Mouse (Mus musculus): ENCODE measurements around the gene Zmiz2.
"Not testable (repeated sequence)": the region's sequence is repeated elsewhere in the genome, so short reads cannot be mapped to it uniquely, and the experiment has no call there.

The Zmiz2 gene

GRCm38 (mm10) chr11:6388726-6389413 is at the start of gene Zmiz2:
Gene Zmiz2, plus strand, starts transcription at chr11:6389074.
- peak; percentile 96 for ATAC-seq (ENCODE audit: insufficient number of reproducible peaks, low FRiP score, low TSS enrichment)

GRCm38 (mm10) chr11:6345956-6346355 is 42.9 kb upstream of the Zmiz2 start:
- ATAC-seq (ENCODE audit: insufficient number of reproducible peaks, low FRiP score, low TSS enrichment) = no peak

GRCm38 (mm10) chr11:6346966-6347365 is 41.9 kb upstream of the Zmiz2 start:
- ATAC-seq (ENCODE audit: insufficient number of reproducible peaks, low FRiP score, low TSS enrichment) = no peak

- no peak for ATAC-seq (ENCODE audit: insufficient number of reproducible peaks, low FRiP score, low TSS enrichment)
These were observed 40.1 kb upstream of the Zmiz2 start for GRCm38 (mm10) chr11:6348681-6349200.

- no peak for ATAC-seq (ENCODE audit: insufficient number of reproducible peaks, low FRiP score, low TSS enrichment)
These were observed 39.3 kb upstream of the Zmiz2 start for GRCm38 (mm10) chr11:6349586-6349985.

- no peak for ATAC-seq (ENCODE audit: insufficient number of reproducible peaks, low FRiP score, low TSS enrichment)
These were observed 33.8 kb upstream of the Zmiz2 start for GRCm38 (mm10) chr11:6355106-6355505.

GRCm38 (mm10) chr11:6364581-6365275 is 24.1 kb upstream of the Zmiz2 start:
- ATAC-seq (ENCODE audit: insufficient number of reproducible peaks, low FRiP score, low TSS enrichment) = no peak

GRCm38 (mm10) chr11:6365885-6366284 is 23.0 kb upstream of the Zmiz2 start:
- peak; percentile 70; the same call in 1 of the 2 replicates for ATAC-seq (ENCODE audit: insufficient number of reproducible peaks, low FRiP score, low TSS enrichment)

GRCm38 (mm10) chr11:6366434-6366833 is 22.4 kb upstream of the Zmiz2 start:
- ATAC-seq (ENCODE audit: insufficient number of reproducible peaks, low FRiP score, low TSS enrichment) = no peak

GRCm38 (mm10) chr11:6367156-6367555 is 21.7 kb upstream of the Zmiz2 start:
- no peak for ATAC-seq (ENCODE audit: insufficient number of reproducible peaks, low FRiP score, low TSS enrichment)

GRCm38 (mm10) chr11:6367986-6368385 is 20.9 kb upstream of the Zmiz2 start:
- not testable (repeated sequence) for ATAC-seq (ENCODE audit: insufficient number of reproducible peaks, low FRiP score, low TSS enrichment)

- no peak for ATAC-seq (ENCODE audit: insufficient number of reproducible peaks, low FRiP score, low TSS enrichment)
These were observed 17.3 kb upstream of the Zmiz2 start for GRCm38 (mm10) chr11:6371376-6372155.

- no peak for ATAC-seq (ENCODE audit: insufficient number of reproducible peaks, low FRiP score, low TSS enrichment)
These were observed 16.1 kb upstream of the Zmiz2 start for GRCm38 (mm10) chr11:6372784-6373183.

GRCm38 (mm10) chr11:6380916-6381315 is 8.0 kb upstream of the Zmiz2 start:
- no peak for ATAC-seq (ENCODE audit: insufficient number of reproducible peaks, low FRiP score, low TSS enrichment)

- ATAC-seq (ENCODE audit: insufficient number of reproducible peaks, low FRiP score, low TSS enrichment) = no peak
These were observed 648 bp upstream of the Zmiz2 start for GRCm38 (mm10) chr11:6388126-6388725.

- peak; percentile 21; the same call in 1 of the 2 replicates for ATAC-seq (ENCODE audit: insufficient number of reproducible peaks, low FRiP score, low TSS enrichment)
These were observed 628 bp downstream of the Zmiz2 start for GRCm38 (mm10) chr11:6389483-6389921.

- ATAC-seq (ENCODE audit: insufficient number of reproducible peaks, low FRiP score, low TSS enrichment) = no peak
These were observed 1.6 kb downstream of the Zmiz2 start for GRCm38 (mm10) chr11:6390376-6391053.

- no peak for ATAC-seq (ENCODE audit: insufficient number of reproducible peaks, low FRiP score, low TSS enrichment)
These were observed 2.8 kb downstream of the Zmiz2 start for GRCm38 (mm10) chr11:6391516-6392276.

GRCm38 (mm10) chr11:6392857-6393256 is 4.0 kb downstream of the Zmiz2 start:
- ATAC-seq (ENCODE audit: insufficient number of reproducible peaks, low FRiP score, low TSS enrichment) = no peak
